Mouse (Mus musculus) liver, embryonic 16.5 days (tissue): ENCODE data around the gene Col3a1. TPM values are rescaled to one million over a fixed set of nuclear protein-coding genes. Genes with fewer than 3 reads are reported as not detected.

Source experiments
- ATAC-seq: fragments of 200-750 bp; cut with Nextera tagmentation; 2 replicates; pipeline ENCODE4 v1.8.0; 2017; ENCODE audit warnings: low read depth, mild to moderate bottlenecking, moderate number of reproducible peaks, moderate library complexity
- H3K27ac ChIP-seq: fragments of 300-500 bp; sonication (generic); 2 replicates; pipeline ENCODE4 v1.5.1; 2014; ENCODE audit warnings: mild to moderate bottlenecking, low read length
- H3K27me3 ChIP-seq: fragments of 300-500 bp; sonication (generic); 2 replicates; pipeline ENCODE4 v1.6.1; 2014; ENCODE audit warnings: low read depth, low read length, mixed read lengths; ENCODE audit not compliant: control insufficient read depth, insufficient read depth
- H3K36me3 ChIP-seq: fragments of 300-500 bp; sonication (generic); 2 replicates; pipeline ENCODE4 v1.6.1; 2014; ENCODE audit warnings: mild to moderate bottlenecking; ENCODE audit not compliant: control insufficient read depth, insufficient read depth
- H3K4me1 ChIP-seq: fragments of 300-500 bp; sonication (generic); 2 replicates; pipeline ENCODE4 v1.6.1; 2014; ENCODE audit warnings: low read depth, low read length, mixed read lengths; ENCODE audit not compliant: control insufficient read depth
- H3K4me2 ChIP-seq: fragments of 300-500 bp; sonication (generic); 2 replicates; pipeline ENCODE4 v1.6.1; 2014; ENCODE audit warnings: low read depth, low read length, mixed read lengths
- H3K4me3 ChIP-seq: fragments of 300-500 bp; sonication (generic); 2 replicates; pipeline ENCODE4 v1.5.1; 2014; ENCODE audit warnings: low read depth, mild to moderate bottlenecking, low read length
- H3K9ac ChIP-seq: fragments of 300-500 bp; sonication (generic); 2 replicates; pipeline ENCODE4 v1.6.1; 2014; ENCODE audit warnings: low read depth, low read length
- H3K9me3 ChIP-seq: fragments of 300-500 bp; sonication (generic); replicated peaks from 2 replicates; pipeline ENCODE4 v1.6.1; 2016; ENCODE audit warnings: low read length; ENCODE audit not compliant: control insufficient read depth
- WGBS: fragments of 180-500 bp; shearing (Covaris S2); extraction: QIAGEN DNeasy Blood & Tissue Kit; methylation state at CpG from one replicate; pipeline ENCODE4 v1.1.7; 2014; ENCODE audit not compliant: insufficient replicate concordance; 5-methylcytosine and 5-hydroxymethylcytosine counted together
- microRNA-seq: library from miRNA; unstranded; fragments of <30 nt; microRNA quantifications from one replicate; pipeline ENCODE4, GENCODE M21; 2016
- polyA plus RNA-seq: library from polyadenylated mRNA; unstranded; fragments of >200 nt; fragmentation: Nextera tagmentation; extraction: Ambion mirVana; gene quantifications from 2 replicates; pipeline ENCODE4 v1.2.1, GENCODE M21; 2015

The Col3a1 gene
- polyA plus RNA-seq, 1 experiment from 2014 or later = 123 TPM

GRCm38 (mm10) chr1:45359673-45360072, 48.3 kb downstream of the Col3a1 start:
- H3K4me3 ChIP-seq = no peak overlapping the region
- no peak overlapping the region for H3K9ac ChIP-seq
- H3K4me1 ChIP-seq = no peaks in the 10 kb centered on the region
- no peak overlapping the region for H3K4me2 ChIP-seq
- no peaks in the 10 kb centered on the region for H3K36me3 ChIP-seq
- WGBS = 71% methylated on average over 2 of the region's 2 CpGs
- H3K9me3 ChIP-seq = no peaks in the 10 kb centered on the region
- H3K27ac ChIP-seq = no peak overlapping the region
- no peaks in the 10 kb centered on the region for H3K27me3 ChIP-seq
- ATAC-seq = no peak

GRCm38 (mm10) chr1:45363274-45363673, 51.9 kb downstream of the Col3a1 start:
- Histone ChIP-seq H3K9me3 (no peaks in the 10 kb centered on the region), H3K4me3 (no peak overlapping the region), H3K4me1 (no peaks in the 10 kb centered on the region), H3K36me3 (no peaks in the 10 kb centered on the region), H3K9ac (no peak overlapping the region), H3K4me2 (no peak overlapping the region), H3K27me3 (no peaks in the 10 kb centered on the region), H3K27ac (no peak overlapping the region)
- ATAC-seq = no peak
- 68% methylated on average over 2 of the region's 2 CpGs for WGBS

- H3K9ac ChIP-seq = no peak overlapping the region
- ATAC-seq = no peak
- no peak overlapping the region for H3K4me2 ChIP-seq
- no peaks in the 10 kb centered on the region for H3K27me3 ChIP-seq
- no peak overlapping the region for H3K27ac ChIP-seq
- H3K36me3 ChIP-seq = no peaks in the 10 kb centered on the region
- no peak overlapping the region for H3K4me3 ChIP-seq
- no peaks in the 10 kb centered on the region for H3K4me1 ChIP-seq
- 32% methylated on average over 1 of the region's 1 CpGs for WGBS
- no peaks in the 10 kb centered on the region for H3K9me3 ChIP-seq
Measured at GRCm38 (mm10) chr1:45365427-45365826, 54.1 kb downstream of the Col3a1 start.

- Histone ChIP-seq H3K4me3 (no peak overlapping the region), H3K9me3 (no peaks in the 10 kb centered on the region), H3K27me3 (no peaks in the 10 kb centered on the region), H3K4me2 (no peak overlapping the region), H3K36me3 (no peaks in the 10 kb centered on the region), H3K9ac (no peak overlapping the region), H3K4me1 (no peaks in the 10 kb centered on the region), H3K27ac (no peak overlapping the region)
- WGBS = 56% methylated on average over 7 of the region's 7 CpGs
- ATAC-seq = no peak
Measured at GRCm38 (mm10) chr1:45379992-45380690, 68.8 kb downstream of the Col3a1 start.

- Histone ChIP-seq H3K4me3 (no peak overlapping the region), H3K36me3 (no peaks in the 10 kb centered on the region), H3K27me3 (no peaks in the 10 kb centered on the region), H3K9me3 (no peaks in the 10 kb centered on the region), H3K4me2 (no peak overlapping the region), H3K9ac (no peak overlapping the region), H3K4me1 (no peaks in the 10 kb centered on the region), H3K27ac (no peak overlapping the region)
- 64% methylated on average over 2 of the region's 2 CpGs for WGBS
- no peak for ATAC-seq
Measured at GRCm38 (mm10) chr1:45381866-45382265, 70.5 kb downstream of the Col3a1 start.

Small RNAs within 50 kb of the gene (microRNA-seq; reads per million reads assigned to microRNA genes)
- gene Gm47302 = not detected

Other genes starting within 250 kb of the Col3a1 start
- gene Col5a2, start 191.7 kb downstream of the Col3a1 start, polyA plus RNA-seq = 5.7 and 6.9 TPM in 2 replicates